Mouse (Mus musculus) limb, embryonic 13.5 days (tissue): Measurements from ENCODE around the gene Csrp2. TPM values are rescaled to one million over a fixed set of nuclear protein-coding genes. Genes with fewer than 3 reads are reported as not detected.

Experiments
- ATAC-seq: fragments of 200-750 bp; cut with Nextera tagmentation; 2 replicates; pipeline ENCODE4 v1.8.0; 2017; ENCODE audit warnings: low read depth, moderate number of reproducible peaks, moderate TSS enrichment; ENCODE audit not compliant: low FRiP score
- H3K27ac ChIP-seq: fragments of 300-500 bp; sonication (generic); 2 replicates; pipeline ENCODE4 v1.5.1; 2015; ENCODE audit warnings: inconsistent platforms, mild to moderate bottlenecking, moderate library complexity
- H3K27me3 ChIP-seq: fragments of 300-500 bp; sonication (generic); 2 replicates; pipeline ENCODE4 v1.6.1; 2015; ENCODE audit warnings: mild to moderate bottlenecking, inconsistent platforms
- H3K36me3 ChIP-seq: fragments of 300-500 bp; sonication (generic); 2 replicates; pipeline ENCODE4 v1.6.1; 2015; ENCODE audit warnings: inconsistent platforms, mild to moderate bottlenecking, moderate library complexity
- H3K4me1 ChIP-seq: fragments of 300-500 bp; sonication (generic); 2 replicates; pipeline ENCODE4 v1.6.1; 2015; ENCODE audit warnings: inconsistent platforms
- H3K4me2 ChIP-seq: fragments of 300-500 bp; sonication (generic); replicated peaks from 2 replicates; pipeline ENCODE4 v1.6.1; 2015; ENCODE audit warnings: inconsistent platforms, mild to moderate bottlenecking, moderate library complexity
- H3K4me3 ChIP-seq: fragments of 300-500 bp; sonication (generic); 2 replicates; pipeline ENCODE4 v1.5.1; 2015; ENCODE audit warnings: moderate library complexity, mild to moderate bottlenecking, inconsistent platforms
- H3K9ac ChIP-seq: fragments of 300-500 bp; sonication (generic); 2 replicates; pipeline ENCODE4 v1.6.1; 2015; ENCODE audit warnings: mild to moderate bottlenecking, inconsistent platforms
- H3K9me3 ChIP-seq: fragments of 300-500 bp; sonication (generic); 2 replicates; pipeline ENCODE4 v1.6.1; 2016; ENCODE audit warnings: inconsistent platforms
- WGBS: fragments of 180-500 bp; shearing (Covaris S2); methylation state at CpG from one replicate; pipeline ENCODE4 v1.1.7; 2015; 5-methylcytosine and 5-hydroxymethylcytosine counted together
- polyA plus RNA-seq: library from polyadenylated mRNA; unstranded; fragments of >200 nt; fragmentation: Nextera tagmentation; extraction: Ambion mirVana; gene quantifications from 2 replicates; pipeline ENCODE4 v1.2.1, GENCODE M21; 2015

Gene Csrp2
- polyA plus RNA-seq, 1 experiment from 2014 or later, result 207 TPM

DNA sequence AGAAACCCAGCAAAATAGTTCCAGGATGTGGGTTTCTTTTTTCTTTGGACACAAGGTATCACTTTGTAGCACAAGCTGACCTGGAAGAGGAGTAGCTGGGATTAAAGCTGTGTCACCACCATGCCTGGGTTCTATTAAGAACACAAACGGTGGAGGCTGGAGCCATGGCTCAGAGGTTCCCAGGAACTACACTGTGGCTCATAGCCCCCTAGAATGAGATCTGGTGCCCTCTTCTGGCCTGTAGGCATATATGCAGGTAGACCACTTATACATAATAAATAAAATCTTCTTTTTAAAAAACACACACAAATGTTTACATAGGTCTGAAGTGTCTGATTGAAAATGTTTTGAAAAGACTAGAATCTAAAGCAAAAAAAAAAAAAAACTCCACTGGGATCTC is 56.5 kb downstream of the Csrp2 start:
- Histone ChIP-seq H3K36me3 (peaks cover 43% of the 10 kb centered on the region), H3K27ac (no peak overlapping the region), H3K9ac (no peak overlapping the region), H3K27me3 (no peaks in the 10 kb centered on the region), H3K4me3 (no peak overlapping the region), H3K9me3 (no peaks in the 10 kb centered on the region), H3K4me2 (no peak overlapping the region), H3K4me1 (no peaks in the 10 kb centered on the region)
- ATAC-seq, result peak; percentile 68
- 3% methylated on average over 1 of the region's 1 CpGs for WGBS

DNA sequence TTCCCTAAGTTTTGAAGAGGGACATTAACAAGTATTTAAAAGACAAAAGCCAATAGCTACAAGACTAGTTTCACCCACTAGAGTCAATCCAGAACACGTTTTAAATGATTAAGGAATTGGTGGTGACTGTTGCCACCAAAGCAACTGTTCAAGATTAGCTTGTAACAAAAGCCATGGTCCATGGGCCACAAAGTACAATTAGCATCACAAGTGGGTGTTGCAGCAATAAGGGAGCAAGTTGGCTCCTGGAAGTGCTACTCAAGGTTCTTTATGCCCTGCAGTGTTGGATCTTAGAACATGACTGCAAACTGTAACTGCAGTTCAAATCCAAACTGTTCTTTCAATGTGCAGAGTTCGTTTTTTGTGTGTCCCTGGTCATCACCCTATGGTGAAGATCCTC is 57.8 kb downstream of the Csrp2 start:
- Histone ChIP-seq H3K36me3 (peaks cover 34% of the 10 kb centered on the region), H3K4me2 (no peak overlapping the region), H3K27me3 (no peaks in the 10 kb centered on the region), H3K27ac (no peak overlapping the region), H3K9me3 (no peaks in the 10 kb centered on the region), H3K4me1 (no peaks in the 10 kb centered on the region), H3K4me3 (no peak overlapping the region), H3K9ac (no peak overlapping the region)
- WGBS, result 43% methylated on average over 2 of the region's 2 CpGs
- ATAC-seq, result no peak

- Histone ChIP-seq H3K4me2 (no peak overlapping the region), H3K9ac (no peak overlapping the region), H3K4me1 (no peaks in the 10 kb centered on the region), H3K9me3 (no peaks in the 10 kb centered on the region), H3K27me3 (no peaks in the 10 kb centered on the region), H3K4me3 (no peak overlapping the region), H3K36me3 (peaks cover 24% of the 10 kb centered on the region), H3K27ac (no peak overlapping the region)
- ATAC-seq, result no peak
- WGBS, result 85% methylated on average over 2 of the region's 2 CpGs
These were observed 59.8 kb downstream of the Csrp2 start for GRCm38 (mm10) chr10:110979431-110979830.

DNA sequence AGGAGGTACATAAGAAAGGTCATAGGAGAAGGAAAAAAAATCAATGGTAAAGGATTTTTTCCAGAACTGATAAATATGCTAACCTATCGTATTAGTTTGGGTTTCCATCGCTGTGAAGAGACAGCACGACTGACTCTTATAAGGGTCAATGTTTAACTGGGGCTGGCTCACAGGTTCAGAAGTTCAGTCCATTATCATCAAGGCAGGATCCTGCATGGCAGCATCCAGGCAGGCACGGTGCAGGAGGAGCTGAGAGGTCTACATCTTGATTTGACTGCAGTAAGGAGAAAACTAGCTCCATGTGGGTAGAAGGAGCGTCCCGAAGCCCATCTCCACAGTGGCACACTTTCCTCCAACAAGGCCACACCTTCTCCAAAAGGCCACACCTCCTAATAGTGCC is 60.9 kb downstream of the Csrp2 start:
- Histone ChIP-seq H3K27ac (no peak overlapping the region), H3K4me3 (no peak overlapping the region), H3K9me3 (no peaks in the 10 kb centered on the region), H3K4me2 (no peak overlapping the region), H3K4me1 (no peaks in the 10 kb centered on the region), H3K27me3 (no peaks in the 10 kb centered on the region), H3K9ac (no peak overlapping the region), H3K36me3 (peaks cover 24% of the 10 kb centered on the region)
- 90% methylated on average over 6 of the region's 6 CpGs for WGBS
- ATAC-seq, result no peak

DNA sequence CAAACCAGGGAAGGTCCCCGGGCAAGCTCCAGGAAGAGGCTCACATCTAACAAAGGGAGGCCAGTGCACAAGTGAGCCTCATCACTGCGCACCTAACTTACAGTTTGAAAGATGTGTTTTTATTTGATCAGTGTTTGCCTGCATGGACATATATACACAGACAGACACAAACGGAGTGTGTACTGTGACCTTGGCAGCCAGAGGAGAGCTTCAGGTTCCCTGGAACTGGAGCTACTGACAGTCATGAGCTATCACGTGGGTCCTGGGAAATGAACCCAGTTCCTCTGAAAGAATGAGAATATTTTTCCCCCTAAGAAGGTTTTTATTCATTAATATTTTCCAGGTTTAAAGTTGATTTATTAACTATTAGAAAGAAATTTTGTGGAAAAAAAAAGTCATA is 63.2 kb downstream of the Csrp2 start:
- no peak for ATAC-seq
- 87% methylated on average over 4 of the region's 4 CpGs for WGBS
- H3K4me2 ChIP-seq, result no peak overlapping the region
- no peak overlapping the region for H3K9ac ChIP-seq
- no peaks in the 10 kb centered on the region for H3K4me1 ChIP-seq
- peaks cover 20% of the 10 kb centered on the region for H3K36me3 ChIP-seq
- H3K27ac ChIP-seq, result no peak overlapping the region
- H3K9me3 ChIP-seq, result no peaks in the 10 kb centered on the region
- H3K4me3 ChIP-seq, result no peak overlapping the region
- no peaks in the 10 kb centered on the region for H3K27me3 ChIP-seq

GRCm38 (mm10) chr10:110986682-110987081 is 67.1 kb downstream of the Csrp2 start:
- H3K27ac ChIP-seq, result no peak overlapping the region
- no peaks in the 10 kb centered on the region for H3K9me3 ChIP-seq
- no peaks in the 10 kb centered on the region for H3K36me3 ChIP-seq
- 95% methylated on average over 17 of the region's 17 CpGs for WGBS
- H3K4me1 ChIP-seq, result peaks cover 3% of the 10 kb centered on the region; the same call in 1 of the 2 replicates
- H3K4me3 ChIP-seq, result no peak overlapping the region
- H3K27me3 ChIP-seq, result no peaks in the 10 kb centered on the region
- no peak for ATAC-seq
- H3K9ac ChIP-seq, result no peak overlapping the region
- H3K4me2 ChIP-seq, result no peak overlapping the region

Other genes with a start within 250 kb of the Csrp2 start
- gene E2f7, start 174.3 kb upstream of the Csrp2 start, polyA plus RNA-seq, result 24.6 and 26.2 TPM in 2 replicates
- 32.9 and 33.5 TPM in 2 replicates for gene Zdhhc17, start 90.4 kb downstream of the Csrp2 start, polyA plus RNA-seq
- gene Osbpl8, start 245.0 kb downstream of the Csrp2 start, polyA plus RNA-seq, result 10.2 and 10.6 TPM in 2 replicates